Mouse (Mus musculus): ENCODE data around the gene Lactbl1. TPM values are rescaled to one million over a fixed set of nuclear protein-coding genes. Genes with fewer than 3 reads are reported as not detected.

Gene Lactbl1
- polyA plus RNA-seq, 1 experiment from 2014 or later, result not detected

DNA sequence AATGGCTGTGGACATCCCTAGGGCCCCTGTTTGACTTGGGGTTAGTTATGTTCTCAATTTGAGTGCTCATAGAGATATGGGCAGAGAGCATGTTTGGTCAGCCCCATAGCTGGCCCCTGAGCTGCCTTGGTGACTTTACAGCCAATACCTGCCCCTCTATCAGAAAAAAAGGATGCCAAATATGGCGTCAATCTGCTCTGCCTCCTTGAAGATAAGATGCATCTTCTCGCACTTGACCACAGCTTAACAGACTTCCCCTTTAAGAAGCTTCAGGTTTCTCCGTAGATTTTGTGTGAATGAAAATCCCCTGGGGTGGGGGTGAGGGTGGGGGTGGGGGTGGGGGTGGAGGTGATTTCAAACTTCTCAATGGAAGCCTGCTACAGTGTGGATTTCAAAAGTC, 35.5 kb downstream of the Lactbl1 start:
- Histone ChIP-seq H3K9me3 (no peaks in the 10 kb centered on the region), H3K9ac (no peak overlapping the region), H3K4me1 (replicated peaks) (peaks cover 4% of the 10 kb centered on the region), H3K27ac (replicated peaks) (no peak overlapping the region), H3K4me3 (no peak overlapping the region), H3K36me3 (peaks cover 83% of the 10 kb centered on the region), H3K4me2 (no peak overlapping the region), H3K27me3 (no peaks in the 10 kb centered on the region)
- no peak for ATAC-seq (ENCODE audit: low read depth)
- 83% methylated on average over 3 of the region's 3 CpGs for WGBS

DNA sequence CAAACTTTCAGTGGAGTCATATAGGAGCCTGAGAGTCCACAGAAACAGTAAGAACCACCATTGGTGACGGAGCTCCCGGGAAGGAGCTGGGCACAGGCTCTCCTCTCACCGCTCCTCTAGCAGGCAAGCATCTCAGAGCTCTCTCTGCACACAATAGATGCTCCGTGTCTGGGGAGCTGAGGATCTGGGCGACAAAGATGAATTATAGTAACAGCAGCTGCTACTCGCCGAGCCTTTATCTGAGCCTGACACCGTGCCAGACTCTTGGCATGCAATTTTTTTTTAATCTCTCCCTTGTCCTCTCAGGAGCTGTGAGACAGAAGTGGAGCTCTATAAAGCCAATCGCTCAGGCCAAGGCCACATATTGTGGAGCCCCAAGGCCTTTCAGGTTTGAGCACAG, 42.6 kb downstream of the Lactbl1 start:
- no peaks in the 10 kb centered on the region for H3K27me3 ChIP-seq
- no peak overlapping the region for H3K9ac ChIP-seq
- H3K4me3 ChIP-seq, result no peak overlapping the region
- H3K27ac ChIP-seq (replicated peaks), result peak overlapping the region; percentile 66
- H3K4me1 ChIP-seq (replicated peaks), result no peaks in the 10 kb centered on the region
- ATAC-seq (ENCODE audit: low read depth), result peak; percentile 47; the same call in 1 of the 2 replicates
- WGBS, result 43% methylated on average over 9 of the region's 9 CpGs
- H3K4me2 ChIP-seq, result no peak overlapping the region
- H3K9me3 ChIP-seq, result no peaks in the 10 kb centered on the region
- H3K36me3 ChIP-seq, result peaks cover 65% of the 10 kb centered on the region

DNA sequence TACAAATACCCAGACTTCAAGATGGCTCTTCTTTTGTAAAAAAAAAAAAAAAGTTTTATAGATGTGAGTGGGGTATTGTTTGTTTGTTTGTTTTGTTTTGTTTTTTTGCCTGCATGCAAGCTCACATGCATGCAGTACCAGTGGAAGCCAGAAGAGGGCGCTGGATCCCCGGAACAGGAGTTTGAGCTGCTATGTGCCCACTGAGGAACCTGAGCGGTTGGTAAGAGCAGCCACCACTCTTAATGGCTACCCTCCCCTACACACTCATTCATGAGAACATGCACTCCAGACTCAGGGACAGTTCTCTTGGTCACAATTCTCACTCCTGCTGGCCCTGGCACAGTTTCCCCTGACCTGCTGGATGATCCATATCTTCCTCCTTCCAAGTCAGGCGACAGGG, 43.6 kb downstream of the Lactbl1 start:
- no peak overlapping the region for H3K27ac ChIP-seq (replicated peaks)
- H3K36me3 ChIP-seq, result peaks cover 62% of the 10 kb centered on the region
- H3K9me3 ChIP-seq, result no peaks in the 10 kb centered on the region
- H3K4me2 ChIP-seq, result no peak overlapping the region
- WGBS, result 74% methylated on average over 4 of the region's 4 CpGs
- no peaks in the 10 kb centered on the region for H3K27me3 ChIP-seq
- no peak overlapping the region for H3K9ac ChIP-seq
- no peak overlapping the region for H3K4me3 ChIP-seq
- ATAC-seq (ENCODE audit: low read depth), result no peak
- H3K4me1 ChIP-seq (replicated peaks), result no peaks in the 10 kb centered on the region

DNA sequence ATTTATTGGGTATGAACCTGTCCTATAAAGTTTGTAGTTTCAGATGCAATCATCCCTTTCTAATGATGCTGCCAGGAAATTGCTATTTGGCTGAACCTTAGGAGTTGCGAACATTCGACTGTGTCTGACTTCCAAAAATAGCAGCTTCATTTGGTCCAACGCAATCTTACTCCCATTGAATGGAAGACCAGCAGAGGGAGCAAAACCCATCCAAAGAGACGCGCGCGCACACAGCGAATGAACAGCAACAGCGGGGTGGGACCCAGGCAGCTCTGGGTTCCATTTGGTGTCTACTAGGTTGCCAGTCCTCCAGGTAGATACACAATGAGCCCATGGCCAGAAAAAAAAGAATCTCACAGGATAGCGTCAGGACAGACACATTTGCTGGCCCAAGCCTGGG, 45.3 kb downstream of the Lactbl1 start:
- no peak overlapping the region for H3K4me2 ChIP-seq
- no peak for ATAC-seq (ENCODE audit: low read depth)
- no peak overlapping the region for H3K9ac ChIP-seq
- 77% methylated on average over 10 of the region's 10 CpGs for WGBS
- H3K36me3 ChIP-seq, result peaks cover 70% of the 10 kb centered on the region
- no peaks in the 10 kb centered on the region for H3K9me3 ChIP-seq
- no peak overlapping the region for H3K27ac ChIP-seq (replicated peaks)
- no peaks in the 10 kb centered on the region for H3K4me1 ChIP-seq (replicated peaks)
- no peak overlapping the region for H3K4me3 ChIP-seq
- no peaks in the 10 kb centered on the region for H3K27me3 ChIP-seq

DNA sequence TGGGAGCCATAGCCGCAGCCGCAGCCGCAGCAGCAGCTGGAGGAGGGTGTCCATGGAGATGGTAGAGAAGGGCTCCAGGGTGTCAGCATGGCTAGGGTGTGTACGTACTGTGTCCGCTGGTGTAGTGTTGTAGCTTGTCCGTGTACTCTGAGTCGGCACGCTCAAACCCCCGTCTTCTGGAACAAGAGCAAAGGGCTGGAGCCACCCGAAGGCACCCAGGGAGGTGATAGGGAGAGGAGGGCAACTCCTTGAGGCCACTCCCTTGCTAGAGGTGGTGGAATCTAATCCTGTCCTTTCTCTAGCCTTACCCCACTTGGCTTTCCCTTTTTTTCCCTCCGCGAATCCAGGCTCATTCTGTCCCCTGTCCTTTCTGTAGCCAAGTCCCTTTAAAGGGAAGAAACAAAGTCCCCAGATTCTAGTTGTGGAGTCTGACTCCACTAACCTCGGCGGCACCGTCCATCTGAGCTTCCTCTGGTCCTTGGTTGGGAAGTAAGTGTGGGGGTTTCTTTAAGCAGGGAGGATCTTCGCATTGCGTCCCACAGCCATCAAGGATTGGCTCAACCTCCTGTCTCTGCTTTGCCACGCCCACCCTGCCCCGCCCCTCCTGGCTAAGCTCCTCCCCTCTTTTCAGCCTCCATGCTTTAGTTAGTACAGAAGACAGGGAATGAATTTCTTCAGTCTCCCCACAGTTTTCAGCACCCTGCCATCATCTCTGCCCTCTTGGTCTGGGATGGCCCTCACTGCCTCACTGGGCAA, 50.1 kb downstream of the Lactbl1 start:
- WGBS, result 87% methylated on average over 19 of the region's 19 CpGs
- no peak overlapping the region for H3K27ac ChIP-seq (replicated peaks)
- no peak for ATAC-seq (ENCODE audit: low read depth)
- H3K4me3 ChIP-seq, result no peak overlapping the region
- no peak overlapping the region for H3K4me2 ChIP-seq
- no peaks in the 10 kb centered on the region for H3K9me3 ChIP-seq
- H3K27me3 ChIP-seq, result no peaks in the 10 kb centered on the region
- H3K36me3 ChIP-seq, result peaks cover 73% of the 10 kb centered on the region
- no peak overlapping the region for H3K9ac ChIP-seq
- H3K4me1 ChIP-seq (replicated peaks), result no peaks in the 10 kb centered on the region

DNA sequence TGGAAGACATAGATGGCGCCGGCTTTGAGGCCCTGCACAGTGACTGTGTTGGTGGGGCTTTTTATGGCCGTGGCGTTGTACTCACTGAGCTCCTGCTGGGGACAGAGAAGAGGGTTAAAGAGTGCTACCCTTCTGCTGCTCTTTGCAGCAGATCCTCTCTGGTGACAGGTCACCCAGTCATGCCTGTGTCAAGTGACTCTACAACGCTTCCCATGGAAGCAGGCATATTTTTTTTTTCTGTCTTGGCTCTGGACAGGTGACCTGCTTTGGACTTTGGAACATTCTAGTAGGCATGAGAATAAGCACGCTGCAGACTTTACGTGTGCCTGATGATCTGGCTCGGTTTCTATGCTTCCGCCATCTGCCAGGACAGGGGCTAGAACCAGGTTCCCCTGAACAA, 53.0 kb downstream of the Lactbl1 start:
- 83% methylated on average over 9 of the region's 9 CpGs for WGBS
- Histone ChIP-seq H3K36me3 (peaks cover 48% of the 10 kb centered on the region), H3K27me3 (no peaks in the 10 kb centered on the region), H3K9ac (no peak overlapping the region), H3K4me1 (replicated peaks) (peaks cover 18% of the 10 kb centered on the region), H3K4me2 (no peak overlapping the region), H3K27ac (replicated peaks) (no peak overlapping the region), H3K9me3 (no peaks in the 10 kb centered on the region), H3K4me3 (no peak overlapping the region)
- ATAC-seq (ENCODE audit: low read depth), result no peak

DNA sequence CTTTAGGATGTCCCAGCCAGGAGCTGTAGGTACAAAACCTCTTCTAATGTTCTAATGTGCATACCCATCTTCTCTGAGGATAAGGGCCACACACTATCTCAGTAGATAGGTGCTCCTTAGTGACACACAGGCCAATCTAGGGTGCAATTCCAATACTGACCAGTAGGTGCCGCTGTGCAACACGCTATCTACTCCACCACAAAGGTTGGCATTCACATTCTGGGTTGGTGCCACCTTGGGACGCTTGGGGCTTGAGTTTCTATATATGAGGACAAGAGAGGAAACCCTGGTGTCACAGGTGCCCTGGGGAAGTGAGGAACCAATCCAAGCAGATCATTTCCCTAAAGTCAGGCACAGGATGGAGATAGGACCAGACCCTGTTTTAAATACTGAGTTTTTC, 56.1 kb downstream of the Lactbl1 start:
- H3K9ac ChIP-seq, result no peak overlapping the region
- no peaks in the 10 kb centered on the region for H3K9me3 ChIP-seq
- H3K4me2 ChIP-seq, result no peak overlapping the region
- H3K27ac ChIP-seq (replicated peaks), result peak overlapping the region; percentile 59; the same call in 1 of the 2 replicates
- H3K36me3 ChIP-seq, result peaks cover 34% of the 10 kb centered on the region
- H3K4me3 ChIP-seq, result no peak overlapping the region
- WGBS, result 0% methylated on average over 3 of the region's 3 CpGs
- peak; percentile 46; the same call in 1 of the 2 replicates for ATAC-seq (ENCODE audit: low read depth)
- H3K4me1 ChIP-seq (replicated peaks), result peaks cover 45% of the 10 kb centered on the region
- no peaks in the 10 kb centered on the region for H3K27me3 ChIP-seq

DNA sequence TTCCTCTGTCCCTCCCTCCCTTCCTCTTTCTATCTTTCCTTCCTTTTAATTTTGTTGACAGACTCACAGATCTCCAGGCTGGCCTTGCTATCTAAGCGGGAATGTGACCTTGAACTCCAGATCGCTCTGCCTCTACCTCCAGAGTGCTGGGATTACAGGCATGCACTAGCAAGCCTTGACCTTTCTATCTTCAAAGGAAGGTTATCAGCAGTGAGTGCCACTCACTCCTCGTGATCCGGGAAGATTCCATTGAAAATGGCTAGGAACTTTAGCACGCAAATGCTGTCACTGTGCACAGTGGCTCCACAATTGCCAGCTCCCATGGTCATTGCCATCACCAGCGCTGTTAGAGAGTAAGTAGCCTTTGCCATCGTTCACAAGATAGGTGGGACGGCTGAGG, 56.8 kb downstream of the Lactbl1 start:
- WGBS, result 86% methylated on average over 8 of the region's 8 CpGs
- no peak overlapping the region for H3K4me3 ChIP-seq
- ATAC-seq (ENCODE audit: low read depth), result no peak
- peaks cover 32% of the 10 kb centered on the region for H3K36me3 ChIP-seq
- H3K4me2 ChIP-seq, result no peak overlapping the region
- H3K9ac ChIP-seq, result no peak overlapping the region
- no peaks in the 10 kb centered on the region for H3K27me3 ChIP-seq
- peaks cover 45% of the 10 kb centered on the region for H3K4me1 ChIP-seq (replicated peaks)
- H3K9me3 ChIP-seq, result no peaks in the 10 kb centered on the region
- H3K27ac ChIP-seq (replicated peaks), result no peak overlapping the region; the same call in 1 of the 2 replicates

DNA sequence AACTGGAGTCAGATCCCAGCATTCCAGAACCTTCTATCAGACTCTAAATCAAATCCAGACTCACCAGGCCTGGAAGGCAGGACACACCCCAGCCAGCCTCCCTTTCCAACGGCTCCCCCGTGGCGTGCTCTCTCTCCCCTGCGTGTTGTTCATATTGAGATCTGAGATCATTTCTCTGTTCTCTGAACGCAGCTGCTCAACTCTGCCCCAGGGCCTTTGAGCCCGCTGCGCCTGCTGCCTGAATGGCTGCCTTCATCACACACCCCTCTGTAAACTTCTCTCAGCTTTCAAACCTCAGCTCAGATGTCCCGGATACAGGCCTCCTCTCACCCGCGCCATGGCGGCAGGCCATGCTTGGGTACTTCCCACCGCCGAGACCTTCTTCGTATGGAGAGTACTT, 58.2 kb downstream of the Lactbl1 start:
- Histone ChIP-seq H3K9ac (no peak overlapping the region), H3K4me1 (replicated peaks) (peaks cover 46% of the 10 kb centered on the region), H3K27ac (replicated peaks) (peak overlapping the region; percentile 54; the same call in 1 of the 2 replicates), H3K27me3 (no peaks in the 10 kb centered on the region), H3K4me2 (no peak overlapping the region), H3K9me3 (no peaks in the 10 kb centered on the region), H3K36me3 (peaks cover 18% of the 10 kb centered on the region), H3K4me3 (no peak overlapping the region)
- no peak; the same call in 1 of the 2 replicates for ATAC-seq (ENCODE audit: low read depth)
- WGBS, result 44% methylated on average over 14 of the region's 14 CpGs

DNA sequence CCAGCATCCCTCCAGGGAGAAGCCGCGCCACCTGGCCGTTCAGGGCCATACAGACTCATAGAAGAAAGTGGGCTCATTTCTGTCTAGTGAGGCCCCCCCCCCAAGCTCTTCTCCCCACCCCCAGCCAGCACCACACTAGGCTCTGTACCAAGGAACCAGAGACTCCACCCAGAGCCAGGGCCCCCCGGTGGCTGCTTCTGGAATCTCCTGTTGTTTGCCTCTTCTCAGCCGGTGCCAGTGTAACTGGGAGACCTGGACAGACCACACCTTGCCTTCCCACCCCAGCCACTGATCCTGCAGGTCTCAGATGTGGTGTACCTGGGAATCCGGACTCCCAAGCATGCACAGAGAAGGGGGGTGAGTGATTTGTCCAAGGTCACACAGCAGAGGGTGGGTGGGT, 62.1 kb downstream of the Lactbl1 start:
- no peak for ATAC-seq (ENCODE audit: low read depth)
- 74% methylated on average over 6 of the region's 6 CpGs for WGBS
- H3K36me3 ChIP-seq, result peaks cover 36% of the 10 kb centered on the region

DNA sequence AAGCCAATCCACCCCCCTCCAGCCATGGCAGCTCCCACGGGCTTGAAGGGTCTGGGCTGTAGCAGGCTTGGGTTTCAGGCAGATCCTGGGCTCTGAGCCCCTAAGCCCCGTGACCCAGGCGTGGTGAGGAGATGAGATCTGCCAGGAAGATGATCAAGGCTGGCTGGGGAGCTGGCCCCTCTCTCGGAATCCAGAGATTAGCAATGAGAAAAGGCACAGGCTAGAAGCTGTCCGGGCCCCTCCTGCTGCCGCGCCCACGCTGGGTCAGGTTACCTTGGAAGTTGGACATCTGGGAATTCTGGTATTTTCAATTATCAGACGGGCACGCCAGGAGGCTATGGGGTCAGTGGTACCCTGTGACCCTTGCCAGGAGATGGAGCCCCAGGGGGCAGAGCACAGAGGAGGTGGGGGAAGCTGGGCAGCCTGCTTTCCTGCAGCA, 63.0 kb downstream of the Lactbl1 start:
- Histone ChIP-seq H3K9me3 (no peaks in the 10 kb centered on the region), H3K9ac (no peak overlapping the region), H3K4me3 (no peak overlapping the region), H3K36me3 (peaks cover 43% of the 10 kb centered on the region), H3K4me1 (replicated peaks) (peaks cover 33% of the 10 kb centered on the region), H3K27ac (replicated peaks) (no peak overlapping the region), H3K27me3 (no peaks in the 10 kb centered on the region), H3K4me2 (no peak overlapping the region)
- WGBS, result 68% methylated on average over 10 of the region's 10 CpGs
- no peak for ATAC-seq (ENCODE audit: low read depth)

More for the DNA sequence above, 62.1 kb downstream of the Lactbl1 start:
- Histone ChIP-seq H3K27ac (replicated peaks) (no peak overlapping the region), H3K4me2 (no peak overlapping the region), H3K4me3 (no peak overlapping the region), H3K4me1 (replicated peaks) (peaks cover 43% of the 10 kb centered on the region), H3K27me3 (no peaks in the 10 kb centered on the region), H3K9ac (no peak overlapping the region), H3K9me3 (no peaks in the 10 kb centered on the region)

DNA sequence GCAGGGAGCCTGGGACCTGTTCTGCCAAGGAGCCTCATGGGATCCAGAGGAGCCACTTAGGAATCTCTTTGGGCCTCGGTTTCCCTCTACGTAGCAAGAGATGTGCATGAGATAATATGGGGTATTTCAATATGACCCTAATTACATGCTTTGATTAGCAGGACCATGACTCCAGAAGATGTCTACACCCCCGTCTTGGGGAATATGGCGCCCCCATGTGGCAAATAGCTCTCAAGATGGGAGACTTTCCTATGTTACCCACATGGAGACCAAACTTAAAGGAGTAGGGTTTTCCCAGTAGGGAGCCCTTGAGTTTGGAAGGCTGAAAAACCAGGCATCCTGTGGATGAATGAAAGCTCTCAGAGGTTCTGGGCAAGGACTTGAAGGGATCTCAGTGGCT, 65.7 kb downstream of the Lactbl1 start:
- no peaks in the 10 kb centered on the region for H3K27me3 ChIP-seq
- WGBS, result 63% methylated on average over 4 of the region's 4 CpGs
- no peaks in the 10 kb centered on the region for H3K9me3 ChIP-seq
- ATAC-seq (ENCODE audit: low read depth), result no peak
- peaks cover 59% of the 10 kb centered on the region for H3K36me3 ChIP-seq
- H3K27ac ChIP-seq (replicated peaks), result no peak overlapping the region
- no peak overlapping the region for H3K9ac ChIP-seq
- H3K4me2 ChIP-seq, result no peak overlapping the region
- no peak overlapping the region for H3K4me3 ChIP-seq
- H3K4me1 ChIP-seq (replicated peaks), result peaks cover 7% of the 10 kb centered on the region

All from neural tube, embryonic 13.5 days (tissue).